Mouse (Mus musculus): ENCODE measurements at regions not wholly inside any gene's neighbourhood (a gene's known extent, or its start where the extent isn't known, plus 50 kb on each side); places are given as distances from the start of the nearest gene placed in this dataset.

DNA sequence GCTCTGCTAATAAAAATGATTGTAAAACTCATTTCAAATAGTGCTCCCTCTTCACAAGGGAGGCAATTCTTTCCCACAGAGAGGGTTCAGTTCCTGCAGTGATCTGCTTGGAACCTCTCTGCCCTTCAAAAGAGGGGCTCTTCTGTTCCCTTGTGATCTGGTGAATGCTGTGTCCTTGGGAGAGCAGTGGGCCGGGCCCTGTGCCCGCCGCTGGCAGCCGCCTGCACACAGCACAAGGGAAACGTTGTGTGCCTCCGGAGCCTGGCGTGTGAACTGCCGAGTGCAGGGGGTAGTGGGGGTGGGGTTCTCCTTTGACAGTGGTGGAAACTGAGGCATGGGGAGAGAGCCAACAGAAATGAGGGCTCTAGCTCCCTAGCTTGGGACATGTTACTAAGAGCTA lies 54.4 kb upstream of the Csrp1 start:
- Histone ChIP-seq H3K4me1 (ENCODE audit: control insufficient read depth, insufficient read depth, low read length) (peaks cover 8% of the 10 kb centered on the region), H3K27ac (ENCODE audit: insufficient read depth, low read length) (peak overlapping the region; percentile 73), H3K4me3 (ENCODE audit: insufficient read depth, low read length) (no peak overlapping the region)
- TF ChIP-seq POLR2A (IDR thresholded peaks at IDR 0.05; ENCODE audit: extremely low read depth, insufficient read depth, low read length) (no peak), CTCF (IDR thresholded peaks at IDR 0.05; ENCODE audit: extremely low read depth, insufficient read depth, low read length) (no peak)

DNA sequence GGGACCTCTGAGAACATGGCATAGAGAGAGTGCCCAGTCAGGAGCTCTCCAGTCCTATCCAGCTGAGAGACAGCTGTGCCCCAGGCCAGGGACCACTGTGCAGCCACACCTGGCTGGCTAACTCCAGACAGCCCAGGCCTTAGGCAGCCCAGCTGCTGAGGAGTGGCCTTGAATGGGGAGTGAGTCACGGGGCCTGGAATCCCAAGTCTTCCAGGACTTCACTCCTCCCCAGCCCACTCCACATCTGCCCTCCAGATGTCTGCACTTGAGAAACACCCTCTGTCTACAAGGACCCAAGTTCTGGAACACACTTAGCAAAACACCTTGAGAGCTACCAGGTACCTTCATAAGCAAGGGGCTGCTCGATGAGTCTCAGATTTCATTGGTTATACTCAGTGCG lies 51.5 kb upstream of the Csrp1 start:
- H3K4me1 ChIP-seq (ENCODE audit: control insufficient read depth, insufficient read depth, low read length) = peaks cover 8% of the 10 kb centered on the region
- TF ChIP-seq POLR2A (IDR thresholded peaks at IDR 0.05; ENCODE audit: extremely low read depth, insufficient read depth, low read length) (no peak), CTCF (IDR thresholded peaks at IDR 0.05; ENCODE audit: extremely low read depth, insufficient read depth, low read length) (no peak)
- H3K27ac ChIP-seq (ENCODE audit: insufficient read depth, low read length) = no peak overlapping the region
- H3K4me3 ChIP-seq (ENCODE audit: insufficient read depth, low read length) = no peak overlapping the region

DNA sequence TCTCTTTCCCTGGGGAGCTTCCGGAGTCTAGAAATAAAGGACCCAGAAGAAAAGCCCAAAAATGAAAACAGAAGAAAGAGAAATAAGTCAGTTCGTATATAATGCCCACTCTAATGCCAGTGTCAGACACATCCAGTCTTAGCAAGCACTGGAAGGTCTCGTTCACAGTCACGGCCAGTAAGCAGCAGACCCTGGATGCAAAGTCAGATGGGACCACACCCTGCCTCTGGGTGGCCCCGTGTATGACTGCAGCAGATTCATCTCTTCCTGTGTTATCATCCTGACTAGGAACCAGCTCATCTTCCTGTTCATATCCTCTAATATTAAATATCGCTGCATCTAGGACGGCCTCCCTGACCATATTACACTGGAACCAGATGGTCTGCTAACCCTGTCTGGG lies 50.9 kb upstream of the Csrp1 start:
- Histone ChIP-seq H3K4me3 (ENCODE audit: insufficient read depth, low read length) (no peak overlapping the region), H3K4me1 (ENCODE audit: control insufficient read depth, insufficient read depth, low read length) (peaks cover 8% of the 10 kb centered on the region), H3K27ac (ENCODE audit: insufficient read depth, low read length) (no peak overlapping the region)
- TF ChIP-seq POLR2A (IDR thresholded peaks at IDR 0.05; ENCODE audit: extremely low read depth, insufficient read depth, low read length) = no peak
- no peak for TF ChIP-seq CTCF (IDR thresholded peaks at IDR 0.05; ENCODE audit: extremely low read depth, insufficient read depth, low read length)

DNA sequence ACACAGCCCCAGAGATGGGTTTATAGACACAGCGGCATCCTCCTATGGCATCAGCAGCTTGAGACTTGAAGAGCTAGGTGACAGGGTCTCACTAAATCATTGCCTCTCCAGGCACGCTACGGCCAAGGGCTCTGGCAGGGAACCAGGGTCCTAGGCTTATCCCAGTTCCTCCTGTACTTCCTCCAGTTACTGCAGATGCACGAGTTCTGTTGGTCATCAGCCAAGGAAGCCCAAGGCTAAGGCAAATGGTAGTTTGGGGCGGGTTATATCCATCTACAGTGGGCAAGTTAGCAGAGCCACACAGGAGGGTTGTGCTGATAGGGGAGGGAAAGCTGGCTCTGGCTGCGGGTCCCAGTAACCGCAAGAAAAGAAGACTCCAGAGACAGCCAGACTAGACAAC lies 50.1 kb upstream of the Csrp1 start:
- no peak for TF ChIP-seq POLR2A (IDR thresholded peaks at IDR 0.05; ENCODE audit: extremely low read depth, insufficient read depth, low read length)
- TF ChIP-seq CTCF (IDR thresholded peaks at IDR 0.05; ENCODE audit: extremely low read depth, insufficient read depth, low read length) = no peak
- Histone ChIP-seq H3K4me1 (ENCODE audit: control insufficient read depth, insufficient read depth, low read length) (peaks cover 3% of the 10 kb centered on the region; the same call in 1 of the 2 replicates), H3K4me3 (ENCODE audit: insufficient read depth, low read length) (no peak overlapping the region), H3K27ac (ENCODE audit: insufficient read depth, low read length) (no peak overlapping the region)
